Mouse (Mus musculus) gastrocnemius, postnatal 36 days (tissue): ENCODE measurements around the gene Nol7. TPM values are rescaled to one million over a fixed set of nuclear protein-coding genes. Genes with fewer than 3 reads are reported as not detected.

Experiments used
- DNase-seq, 2 experiments: peaks; one replicate each; pipeline ENCODE4 v3.0.0; 2022
- intact Hi-C: fragments of 180-260 bp; cut with DNase I; formaldehyde crosslinking; loops from one replicate; pipeline ENCODE4 v1.15.1; 2025
- total RNA-seq, 2 experiments: library from RNA; stranded (reverse); gene quantifications; 2 replicates each; pipeline ENCODE4 v1.2.3; 2021

The Nol7 gene
- total RNA-seq, 2 experiments from 2014 or later, result 105 to 112 TPM

DNA sequence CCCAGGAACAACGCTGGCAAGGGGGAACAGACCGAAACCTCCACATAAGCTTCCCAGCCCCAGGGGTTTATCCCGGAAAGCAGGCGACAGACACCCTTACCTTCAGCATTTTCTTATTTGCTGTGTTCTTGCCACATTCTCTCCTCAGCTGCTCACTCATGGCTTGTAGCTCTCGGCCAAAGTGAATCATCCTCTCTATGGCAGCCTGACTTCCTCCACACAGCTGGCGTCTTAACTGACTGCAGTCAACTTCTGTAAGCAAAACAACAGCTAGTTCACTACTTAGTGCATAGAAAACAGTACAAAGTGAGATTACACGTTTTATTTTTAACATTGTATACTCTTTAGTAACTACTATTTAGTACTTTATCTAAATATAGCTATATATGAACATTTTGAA is 14.1 kb downstream of the Nol7 start:
- DNase-seq, result no peak
- intact Hi-C loops, result no loop called here

- no peak for DNase-seq
Observed at GRCm38 (mm10) chr13:43413611-43414010, 15.4 kb downstream of the Nol7 start.

GRCm38 (mm10) chr13:43415249-43415648 is 17.1 kb downstream of the Nol7 start:
- intact Hi-C loops, result no loop called here
- no peak for DNase-seq

More at GRCm38 (mm10) chr13:43413611-43414010, 15.4 kb downstream of the Nol7 start:
- intact Hi-C loops, result no loop called here

DNA sequence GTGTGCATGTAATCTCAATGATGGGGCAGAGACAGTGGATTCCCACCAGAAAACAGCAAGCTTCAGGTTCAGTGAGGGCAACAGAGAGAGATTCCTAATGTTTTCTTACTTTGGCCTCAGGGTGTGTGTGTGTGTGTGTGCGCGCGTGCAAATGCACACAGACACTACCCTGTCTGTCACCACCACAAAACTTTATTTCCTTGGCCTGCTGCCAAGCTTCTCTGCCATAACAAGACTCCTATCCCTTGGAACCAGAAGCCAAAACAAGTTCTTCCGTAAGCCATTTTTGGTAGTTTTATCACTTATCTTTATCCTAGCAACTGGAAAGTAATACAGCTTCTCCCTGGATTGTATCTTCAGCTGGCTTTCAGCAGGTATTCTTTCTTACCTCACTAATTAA is 30.2 kb downstream of the Nol7 start:
- intact Hi-C loops, result loop anchor here (10.0 kb wide), 1 partner anchor 46 kb away; no protein-coding TSS in a partner anchor

GRCm38 (mm10) chr13:43433395-43433794 is 35.2 kb downstream of the Nol7 start:
- DNase-seq, result no peak
- intact Hi-C loops, result no loop called here

More for the DNA sequence above, 30.2 kb downstream of the Nol7 start:
- no peak for DNase-seq

GRCm38 (mm10) chr13:43440376-43440775 is 42.2 kb downstream of the Nol7 start:
- intact Hi-C loops, result no loop called here
- no peak for DNase-seq

- intact Hi-C loops, result no loop called here
- DNase-seq, result no peak
Observed at GRCm38 (mm10) chr13:43442551-43442950, 44.4 kb downstream of the Nol7 start.

- intact Hi-C loops, result no loop called here
Observed at GRCm38 (mm10) chr13:43443706-43444105, 45.5 kb downstream of the Nol7 start.

DNA sequence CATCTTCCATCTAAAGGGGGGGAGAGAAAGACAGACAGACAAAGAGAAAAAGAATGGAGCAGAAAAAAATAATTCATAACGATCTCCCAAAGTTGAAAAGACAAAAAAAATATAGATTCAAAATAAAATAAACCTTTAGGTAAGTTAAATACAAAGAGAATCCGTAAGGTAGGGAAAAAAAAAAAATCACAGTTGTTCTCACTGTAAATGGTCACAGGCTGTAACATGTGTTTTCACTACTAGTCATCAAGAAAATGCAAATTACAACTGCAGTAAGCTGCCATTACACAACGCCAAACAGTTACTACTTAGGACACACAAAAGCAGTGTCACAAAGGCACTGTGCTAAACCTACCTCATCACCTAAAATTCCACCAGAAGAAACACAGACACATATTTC is 46.5 kb downstream of the Nol7 start:
- intact Hi-C loops, result no loop called here
- DNase-seq, result no peak

More at GRCm38 (mm10) chr13:43443706-43444105, 45.5 kb downstream of the Nol7 start:
- DNase-seq, result no peak

DNA sequence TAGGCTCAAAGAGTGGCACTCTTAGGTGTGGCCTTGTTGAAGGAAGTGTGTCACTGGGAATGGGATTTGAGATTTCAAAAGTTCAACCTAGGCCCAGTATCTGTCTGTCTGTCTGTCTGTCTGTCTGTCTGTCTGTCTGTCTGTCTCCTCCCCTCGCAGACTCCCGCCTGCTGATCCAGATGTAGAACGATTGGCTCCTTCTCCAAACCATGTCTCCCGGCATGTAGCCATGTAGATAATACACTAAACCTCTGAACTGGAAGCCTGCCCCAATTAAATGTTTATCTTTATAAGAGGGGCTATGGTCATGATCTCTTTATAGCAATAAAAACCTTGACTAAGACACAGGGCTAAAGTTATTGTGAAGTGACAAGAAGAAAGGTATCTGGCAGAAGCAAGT is 47.6 kb downstream of the Nol7 start:
- DNase-seq, result no peak
- intact Hi-C loops, result no loop called here

DNA sequence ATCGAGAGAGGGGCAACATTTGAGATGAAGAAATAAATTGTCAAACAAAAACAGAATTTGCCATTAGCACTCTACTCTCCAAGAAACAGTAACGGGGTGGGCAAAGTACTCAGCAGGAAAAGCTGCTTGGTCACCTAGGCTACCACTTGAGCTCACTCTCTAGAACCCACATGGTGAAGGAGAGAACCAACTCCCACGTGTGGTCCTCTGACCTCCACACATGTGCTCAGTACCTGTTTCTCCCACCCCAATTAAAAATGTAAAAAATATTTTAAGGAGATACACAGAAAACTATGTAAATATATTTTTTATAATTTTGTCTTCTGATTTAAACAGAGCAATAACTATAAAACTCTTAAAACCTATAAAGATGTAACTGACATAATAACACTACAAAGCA is 49.5 kb downstream of the Nol7 start:
- intact Hi-C loops, result no loop called here
- no peak for DNase-seq

DNA sequence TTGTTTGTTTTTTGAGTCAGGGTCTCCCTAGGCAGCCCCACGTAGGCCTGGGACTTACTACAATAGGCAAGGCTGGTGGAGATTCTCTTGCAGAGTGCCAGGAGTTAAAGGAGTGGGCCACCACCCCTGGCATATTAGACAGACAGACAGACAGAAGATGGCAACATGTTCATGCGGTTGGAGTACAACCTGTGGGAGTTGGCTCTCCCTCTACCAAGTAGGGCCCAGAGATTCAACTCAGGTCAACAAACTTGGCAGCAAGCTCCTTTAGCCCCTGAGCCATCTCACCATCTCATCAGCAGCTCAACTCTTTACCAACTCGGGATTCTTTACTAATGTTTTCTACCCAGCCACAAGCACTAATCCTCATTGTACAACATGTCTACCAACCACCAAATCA is 52.5 kb downstream of the Nol7 start:
- intact Hi-C loops, result no loop called here
- DNase-seq, result no peak

- intact Hi-C loops, result no loop called here
- DNase-seq, result no peak
Observed at GRCm38 (mm10) chr13:43452177-43452576, 54.0 kb downstream of the Nol7 start.

- intact Hi-C loops, result no loop called here
- no peak for DNase-seq
Observed at GRCm38 (mm10) chr13:43452843-43453605, 54.8 kb downstream of the Nol7 start.

DNA sequence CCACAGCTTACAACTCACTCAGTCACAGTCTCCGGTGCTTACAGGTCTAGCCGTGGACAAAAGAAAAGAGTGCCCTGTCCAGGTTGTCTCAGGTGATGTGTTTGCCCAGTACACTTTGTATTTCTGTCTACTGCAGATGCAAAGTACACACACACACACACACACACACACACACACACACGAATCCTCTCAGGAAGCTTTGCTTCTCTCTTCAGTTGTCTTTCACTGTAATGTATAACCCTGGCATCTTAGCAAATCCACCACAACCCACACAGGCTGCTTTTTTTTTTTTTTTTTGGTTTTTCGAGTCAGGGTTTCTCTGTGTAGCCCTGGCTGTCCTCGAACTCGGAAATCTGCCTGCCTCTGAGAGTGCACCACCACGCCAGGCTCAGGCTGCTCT is 56.2 kb downstream of the Nol7 start:
- intact Hi-C loops, result no loop called here
- no peak for DNase-seq

Other genes with a start within 250 kb of the Nol7 start
- 10 to 100 TPM; 26.0 to 26.4 TPM for gene Tbc1d7, start 226.9 kb upstream of the Nol7 start, total RNA-seq
- 1 to 10 TPM; 4.3 to 5.9 TPM for gene Gfod1, start 94.2 kb upstream of the Nol7 start, total RNA-seq
- gene Sirt5, start 32.9 kb upstream of the Nol7 start, total RNA-seq, result 10 to 100 TPM; 15.8 to 17.6 TPM
- 10 to 100 TPM; 36.9 to 40.5 TPM for gene Ranbp9, start 82.9 kb downstream of the Nol7 start, total RNA-seq
- 10 to 100 TPM; 27.1 to 28.7 TPM for gene Mcur1, start 161.8 kb downstream of the Nol7 start, total RNA-seq
- under 1 TPM; 0.08 to 0.27 TPM for gene Rnf182, start 217.3 kb downstream of the Nol7 start, total RNA-seq